Mouse (Mus musculus): ENCODE measurements at regions not wholly inside any gene's neighbourhood (a gene's known extent, or its start where the extent isn't known, plus 50 kb on each side); places are given as distances from the start of the nearest gene placed in this dataset.

- peak; percentile 81 for DNase-seq (ENCODE audit: inconsistent ontology term)
These were observed 590.0 kb upstream of the Nr3c2 start for GRCm38 (mm10) chr8:76309200-76309599.

- no peak for DNase-seq (ENCODE audit: inconsistent ontology term)
These were observed 570.7 kb upstream of the Nr3c2 start for GRCm38 (mm10) chr8:76328540-76328939.

- no peak for DNase-seq (ENCODE audit: inconsistent ontology term)
These were observed 556.2 kb upstream of the Nr3c2 start for GRCm38 (mm10) chr8:76343072-76343471.

- DNase-seq (ENCODE audit: inconsistent ontology term), result no peak
These were observed 553.1 kb upstream of the Nr3c2 start for GRCm38 (mm10) chr8:76346150-76346549.

GRCm38 (mm10) chr8:76346832-76347231, 552.4 kb upstream of the Nr3c2 start:
- DNase-seq (ENCODE audit: inconsistent ontology term), result peak; percentile 94

- DNase-seq (ENCODE audit: inconsistent ontology term), result no peak
These were observed 524.9 kb upstream of the Nr3c2 start for GRCm38 (mm10) chr8:76374314-76374713.

GRCm38 (mm10) chr8:76377711-76378110, 521.5 kb upstream of the Nr3c2 start:
- no peak for DNase-seq (ENCODE audit: inconsistent ontology term)

- DNase-seq (ENCODE audit: inconsistent ontology term), result no peak
These were observed 517.6 kb upstream of the Nr3c2 start for GRCm38 (mm10) chr8:76381643-76382042.

- peak; percentile 19 for DNase-seq (ENCODE audit: inconsistent ontology term)
These were observed 515.5 kb upstream of the Nr3c2 start for GRCm38 (mm10) chr8:76383583-76384281.

- DNase-seq (ENCODE audit: inconsistent ontology term), result peak; percentile 20
These were observed 515.0 kb upstream of the Nr3c2 start for GRCm38 (mm10) chr8:76384282-76384637.

- no peak for DNase-seq (ENCODE audit: inconsistent ontology term)
These were observed 507.2 kb upstream of the Nr3c2 start for GRCm38 (mm10) chr8:76392004-76392403.

GRCm38 (mm10) chr8:76422459-76422858, 476.8 kb upstream of the Nr3c2 start:
- DNase-seq (ENCODE audit: inconsistent ontology term), result no peak

- no peak for DNase-seq (ENCODE audit: inconsistent ontology term)
These were observed 476.2 kb upstream of the Nr3c2 start for GRCm38 (mm10) chr8:76422861-76423532.

- DNase-seq (ENCODE audit: inconsistent ontology term), result no peak
These were observed 469.4 kb upstream of the Nr3c2 start for GRCm38 (mm10) chr8:76429818-76430217.

GRCm38 (mm10) chr8:76432813-76433212, 466.4 kb upstream of the Nr3c2 start:
- peak; percentile 6 for DNase-seq (ENCODE audit: inconsistent ontology term)

- DNase-seq (ENCODE audit: inconsistent ontology term), result no peak
These were observed 461.3 kb upstream of the Nr3c2 start for GRCm38 (mm10) chr8:76437951-76438350.

GRCm38 (mm10) chr8:76474464-76475208, 424.6 kb upstream of the Nr3c2 start:
- no peak for DNase-seq (ENCODE audit: inconsistent ontology term)

GRCm38 (mm10) chr8:76478966-76479365, 420.3 kb upstream of the Nr3c2 start:
- no peak for DNase-seq (ENCODE audit: inconsistent ontology term)

GRCm38 (mm10) chr8:76503621-76504020, 395.6 kb upstream of the Nr3c2 start:
- no peak for DNase-seq (ENCODE audit: inconsistent ontology term)

GRCm38 (mm10) chr8:76507247-76507646, 392.0 kb upstream of the Nr3c2 start:
- no peak for DNase-seq (ENCODE audit: inconsistent ontology term)

- DNase-seq (ENCODE audit: inconsistent ontology term), result no peak
These were observed 390.0 kb upstream of the Nr3c2 start for GRCm38 (mm10) chr8:76509201-76509600.

GRCm38 (mm10) chr8:76514132-76514531, 385.1 kb upstream of the Nr3c2 start:
- DNase-seq (ENCODE audit: inconsistent ontology term), result no peak
